Mouse (Mus musculus) T-helper 17 cell (primary cell): Measurements from ENCODE around the gene Uchl4.

ENCODE experiments used
- in situ Hi-C, 2 experiments: fragments of 300-600 bp; cut with MboI, MseI; formaldehyde crosslinking; loops; 1 replicate in 1 of 2; 2 replicates in 1 of 2; pipeline ENCODE4 v1.15.1; 2025; ENCODE audit warnings: high pct_unique_total_duplicates in 2 of 2

Gene Uchl4

DNA sequence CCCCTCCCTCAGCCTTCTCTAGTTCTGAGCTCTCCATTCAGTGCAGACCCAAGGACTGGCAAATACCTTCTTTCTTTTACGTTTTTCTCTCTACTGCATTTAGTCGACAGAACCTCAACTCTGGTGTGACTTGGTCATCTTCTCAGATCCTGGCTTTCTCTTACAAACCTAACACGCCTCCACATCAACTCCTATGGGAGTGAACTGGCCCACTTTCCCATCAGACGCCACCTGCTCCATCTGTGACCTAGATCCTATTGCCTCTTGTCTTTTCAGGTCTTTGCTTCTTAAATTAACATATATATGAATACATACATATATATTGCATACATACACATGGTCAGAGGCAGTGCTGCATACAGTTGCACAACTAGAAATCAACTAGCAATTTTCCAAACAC, 38.8 kb downstream of the Uchl4 start:
- in situ Hi-C loops = no loop called here

DNA sequence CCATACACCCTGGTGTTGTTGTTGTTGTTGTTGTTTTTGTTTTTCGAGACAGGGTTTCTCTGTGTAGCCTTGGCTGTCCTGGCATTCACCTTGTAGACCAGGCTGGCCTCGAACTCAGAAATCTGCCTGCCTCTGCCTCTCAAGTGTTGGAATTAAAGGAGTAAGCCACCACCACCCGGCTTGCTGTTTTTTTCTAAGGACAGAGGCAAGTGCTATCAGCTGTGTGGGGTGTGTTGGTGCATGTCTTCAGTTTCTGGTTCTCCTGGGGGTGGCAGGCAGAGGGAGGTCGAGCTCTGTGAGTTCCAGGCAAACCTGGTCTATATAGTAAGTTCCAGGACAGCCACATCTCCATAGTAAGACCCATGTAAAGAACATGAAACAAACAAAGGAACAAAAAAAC, 39.3 kb downstream of the Uchl4 start:
- in situ Hi-C loops = no loop called here

DNA sequence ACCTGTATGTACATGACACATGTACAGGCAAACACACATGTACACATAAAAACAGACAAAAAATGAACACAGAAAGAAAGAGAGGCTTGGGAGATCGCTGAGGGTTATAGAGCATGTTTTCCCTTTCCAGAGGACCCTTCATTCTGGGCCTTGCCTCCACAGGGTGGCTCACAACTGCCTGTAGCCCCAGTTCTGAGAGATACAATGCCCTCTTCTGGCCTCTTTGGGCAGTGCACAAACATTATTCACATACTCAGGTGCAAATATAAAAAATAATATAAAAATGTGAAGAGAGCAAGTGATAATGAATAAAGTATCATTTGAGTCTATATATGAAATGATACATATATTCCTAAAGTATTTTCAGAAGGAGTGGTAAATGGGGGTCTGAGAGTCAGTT, 39.9 kb downstream of the Uchl4 start:
- in situ Hi-C loops = loop anchor here in 1 of 2 experiments (5.0 kb wide), 1 partner anchor 93 kb away; no protein-coding TSS in a partner anchor

DNA sequence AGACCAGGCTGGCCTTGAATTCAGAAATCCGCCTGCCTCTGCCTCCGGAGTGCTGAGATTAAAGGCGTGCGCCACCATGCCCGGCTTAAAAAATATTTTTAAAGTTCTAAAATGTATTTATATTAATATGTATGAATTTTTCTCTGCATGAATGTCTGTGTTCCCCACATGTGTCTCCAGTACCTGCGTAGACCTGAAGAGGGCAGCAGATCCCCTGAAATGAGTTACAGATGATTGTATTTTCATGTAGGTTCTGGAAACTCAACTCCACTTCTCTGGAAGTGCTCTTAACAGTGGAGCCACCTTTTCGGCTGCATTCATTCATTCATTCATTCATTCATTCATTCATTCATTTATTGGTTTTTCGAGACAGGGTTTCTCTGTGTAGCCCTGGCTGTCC, 42.7 kb downstream of the Uchl4 start:
- in situ Hi-C loops = loop anchor here in 1 of 2 experiments (5.0 kb wide), 1 partner anchor 95 kb away; no protein-coding TSS in a partner anchor

DNA sequence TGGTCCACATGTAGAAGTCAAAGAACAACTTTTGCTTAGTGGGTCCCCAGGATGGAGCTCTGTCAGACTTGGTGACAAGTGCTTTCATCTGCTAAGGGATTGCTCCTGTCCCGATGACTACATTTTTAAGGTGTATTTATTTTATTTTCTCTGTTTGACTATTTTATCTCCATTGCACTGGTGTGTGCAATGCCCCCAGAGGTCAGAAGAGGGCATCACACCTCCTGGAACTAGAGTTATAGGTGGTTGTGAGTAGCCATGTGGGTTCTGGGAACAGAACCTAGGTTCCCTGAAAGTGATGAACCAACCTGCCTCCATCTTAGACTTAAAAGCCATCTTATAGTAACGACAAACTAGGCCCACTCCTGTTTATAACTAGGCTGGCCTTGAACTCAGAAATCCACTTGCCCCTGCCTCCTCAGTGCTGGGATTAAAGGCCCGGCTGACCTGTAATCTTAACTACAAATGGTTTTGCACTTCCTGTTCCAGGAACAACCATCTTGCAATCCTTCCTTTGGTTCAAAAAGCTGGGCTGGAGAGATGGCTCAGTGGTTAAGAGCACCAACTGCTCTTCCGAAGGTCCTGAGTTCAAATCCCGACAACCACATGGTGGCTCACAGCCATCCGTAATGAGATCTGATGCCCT, 43.8 kb downstream of the Uchl4 start:
- in situ Hi-C loops = loop anchor here in 1 of 2 experiments (5.0 kb wide), 1 partner anchor 96 kb away; no protein-coding TSS in a partner anchor

DNA sequence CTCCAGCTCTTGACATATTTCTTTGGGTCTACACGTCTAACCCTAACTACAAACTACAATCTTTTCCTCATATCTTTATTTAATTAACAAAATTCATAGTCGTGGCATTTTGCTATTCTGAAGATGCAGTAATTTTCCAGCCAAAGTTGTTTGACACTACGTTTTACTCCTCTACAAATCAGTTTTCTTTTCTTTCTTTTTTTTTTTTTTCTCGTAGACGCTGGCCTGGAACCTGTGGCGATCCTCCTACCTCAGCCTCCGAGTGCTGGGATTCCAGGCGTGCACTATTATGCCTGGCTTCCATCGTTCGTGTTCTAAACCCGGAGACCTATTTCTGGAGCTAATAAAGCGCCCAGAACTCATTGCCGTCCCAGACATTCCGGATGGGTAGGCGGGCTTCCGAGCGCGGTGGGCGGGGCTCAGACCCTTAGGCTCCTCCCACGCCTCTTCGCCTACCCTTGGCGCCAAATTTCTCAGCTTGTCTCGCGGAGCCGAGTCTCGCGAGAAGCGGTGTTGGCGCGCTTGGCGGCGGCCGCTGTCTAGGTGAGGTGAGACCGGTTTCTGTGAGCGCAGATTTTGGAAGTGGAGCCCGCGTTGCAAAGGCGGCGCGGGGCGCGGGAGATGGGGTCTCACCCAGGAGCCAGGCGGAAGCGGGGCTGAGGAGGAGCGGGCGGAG, 46.2 kb downstream of the Uchl4 start, which contains the start of gene Tipin:
TSS of gene Tipin (plus strand) at position 477 of the 676 bp plus-strand sequence.
- in situ Hi-C loops = loop anchor here in 1 of 2 experiments (5.0 kb wide), 1 partner anchor 109 kb away; the partner anchor contains the start of genes Rpl4 and Zwilch

DNA sequence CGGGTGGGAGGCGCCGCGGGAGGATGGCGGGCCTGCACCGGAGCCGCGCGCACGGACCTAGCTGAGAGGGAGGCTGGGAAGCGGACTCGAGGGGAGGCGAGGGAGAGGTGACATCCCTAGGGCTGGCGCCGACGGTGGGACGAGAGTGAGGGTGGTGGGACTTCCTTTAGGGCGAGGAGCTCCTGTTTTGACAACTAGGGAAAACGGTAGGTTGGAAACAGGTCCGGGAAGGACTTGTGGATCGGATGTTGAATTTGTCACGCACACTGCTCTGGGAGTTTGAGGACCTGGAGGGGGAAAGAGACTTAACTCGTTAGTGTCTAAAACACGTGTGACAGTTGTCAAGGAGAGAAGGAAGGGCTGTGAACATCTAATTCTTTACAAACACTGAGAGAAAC, 46.8 kb downstream of the Uchl4 start:
- in situ Hi-C loops = loop anchor here in 1 of 2 experiments (5.0 kb wide), 1 partner anchor 109 kb away; the partner anchor contains the start of genes Rpl4 and Zwilch

DNA sequence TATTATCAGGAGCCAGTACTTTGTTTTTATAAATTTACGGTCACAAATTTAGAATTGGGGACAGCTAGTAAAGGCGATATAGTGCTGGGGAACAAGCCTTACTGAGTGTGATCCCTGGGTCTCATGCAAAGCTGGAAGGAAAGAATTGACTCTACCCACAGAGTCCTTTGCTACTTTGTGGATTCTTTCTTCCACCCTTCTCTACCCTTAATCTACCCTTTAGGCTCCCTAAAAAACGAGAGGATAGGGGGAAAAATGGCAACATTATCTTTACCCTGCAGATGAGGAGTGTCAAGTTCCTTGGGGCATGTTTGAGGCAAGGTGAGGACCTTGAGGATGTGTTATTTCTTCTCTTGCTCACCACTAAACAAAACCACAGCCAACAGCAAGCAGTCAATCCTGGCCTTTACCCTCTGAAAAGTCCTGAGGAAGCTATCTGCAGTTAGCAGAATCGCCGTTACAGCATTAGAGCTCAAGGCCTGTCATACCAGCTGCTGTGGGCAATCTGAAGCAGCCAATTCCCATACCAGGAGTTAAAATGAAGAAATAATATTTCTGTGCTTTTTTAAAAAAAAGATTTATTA, 47.5 kb downstream of the Uchl4 start:
- in situ Hi-C loops = loop anchor here in 1 of 2 experiments (5.0 kb wide), 1 partner anchor 110 kb away; the partner anchor contains the start of genes Rpl4 and Zwilch
